Mouse (Mus musculus) MEL (cell line): ENCODE measurements at regions not wholly inside any gene's neighbourhood (a gene's known extent, or its start where the extent isn't known, plus 50 kb on each side); places are given as distances from the start of the nearest gene placed in this dataset.

ENCODE experiments used
- CHD2 ChIP-seq: IDR thresholded peaks from 2 replicates; pipeline ENCODE4 v1.6.1; 2011; ENCODE audit warnings: low read length, improper control_type of control experiment
- CTCF ChIP-seq, 3 experiments: IDR thresholded peaks in 2 of 3; conservative IDR thresholded peaks in 1 of 3; 2 replicates each; pipeline ENCODE4 v1.5.1; 2011 to 2012; ENCODE audit warnings: low read length in 3 of 3, low read depth in 2 of 3, mild to moderate bottlenecking in 2 of 3, improper control_type of control experiment in 1 of 3, inconsistent platforms in 1 of 3, mixed read lengths in 1 of 3, moderate library complexity in 1 of 3; ENCODE audit not compliant: control insufficient read depth in 1 of 3, insufficient read depth in 1 of 3, poor library complexity in 1 of 3, severe bottlenecking in 1 of 3
- E2F4 ChIP-seq: IDR thresholded peaks from 2 replicates; pipeline ENCODE4 v1.6.1; 2011; ENCODE audit warnings: low read depth, low read length, improper control_type of control experiment, borderline replicate concordance
- ELF1 ChIP-seq: IDR thresholded peaks from 2 replicates; pipeline ENCODE4 v1.6.1; 2014; ENCODE audit warnings: low read depth, mild to moderate bottlenecking, inconsistent platforms, low read length, improper control_type of control experiment, moderate library complexity
- EP300 ChIP-seq, 2 experiments: IDR thresholded peaks; 2 replicates each; pipeline ENCODE4 v1.6.1; 2011; ENCODE audit warnings: improper control_type of control experiment in 2 of 2, low read length in 2 of 2, low read depth in 1 of 2, mild to moderate bottlenecking in 1 of 2
- GABPA ChIP-seq: IDR thresholded peaks from 2 replicates; pipeline ENCODE4 v1.6.1; 2012; ENCODE audit warnings: low read depth, mild to moderate bottlenecking, inconsistent platforms, low read length, improper control_type of control experiment, moderate library complexity
- GATA1 ChIP-seq: IDR thresholded peaks from 2 replicates; pipeline ENCODE4 v1.6.1; 2011; ENCODE audit warnings: low read depth, low read length, improper control_type of control experiment
- MAX ChIP-seq: IDR thresholded peaks from 2 replicates; pipeline ENCODE4 v1.6.1; 2011; ENCODE audit warnings: low read length, improper control_type of control experiment
- POLR2A ChIP-seq, 2 experiments: IDR thresholded peaks; 2 replicates each; pipeline ENCODE4 v1.6.1; 2011 to 2012; ENCODE audit warnings: low read length in 2 of 2, mild to moderate bottlenecking in 2 of 2, control low read depth in 1 of 2, improper control_type of control experiment in 1 of 2, low read depth in 1 of 2, moderate library complexity in 1 of 2; ENCODE audit not compliant: control insufficient read depth in 1 of 2, insufficient read depth in 1 of 2, poor library complexity in 1 of 2
- POLR2AphosphoS2 ChIP-seq: IDR thresholded peaks from 2 replicates; pipeline ENCODE4 v1.6.1; 2011; ENCODE audit warnings: low read length, improper control_type of control experiment
- USF2 ChIP-seq, 2 experiments: IDR thresholded peaks; 2 replicates each; pipeline ENCODE4 v1.6.1; 2011 to 2012; ENCODE audit warnings: improper control_type of control experiment in 2 of 2, low read length in 2 of 2, borderline replicate concordance in 1 of 2, inconsistent platforms in 1 of 2, low read depth in 1 of 2, mild to moderate bottlenecking in 1 of 2; ENCODE audit not compliant: insufficient read depth in 1 of 2
- ZC3H11A ChIP-seq: IDR thresholded peaks from 2 replicates; pipeline ENCODE4 v1.6.1; 2012; ENCODE audit warnings: low read depth, mild to moderate bottlenecking, inconsistent platforms, low read length, improper control_type of control experiment

- TF ChIP-seq MAX (no peak), POLR2AphosphoS2 (no peak), GABPA (no peak), USF2 (IDR thresholded peaks at IDR 0.05; ENCODE audit: borderline replicate concordance in 1 of 2, insufficient read depth in 1 of 2, low read depth in 1 of 2, low read length in 2 of 2) (no peak), POLR2A (IDR thresholded peaks at IDR 0.05; ENCODE audit: control insufficient read depth in 1 of 2, insufficient read depth in 1 of 2, low read depth in 1 of 2, low read length in 2 of 2, poor library complexity in 1 of 2) (no peak), ELF1 (no peak), CTCF (IDR thresholded peaks at IDR 0.05 in 2 of 3, conservative IDR thresholded peaks at IDR 0.05 in 1 of 3; ENCODE audit: control insufficient read depth in 1 of 3, insufficient read depth in 1 of 3, low read depth in 2 of 3, low read length in 3 of 3, poor library complexity in 1 of 3, severe bottlenecking in 1 of 3) (no peak), E2F4 (no peak), CHD2 (no peak), EP300 (IDR thresholded peaks at IDR 0.05; ENCODE audit: low read depth in 1 of 2, low read length in 2 of 2) (no peak), GATA1 (no peak), ZC3H11A (no peak)
These were observed 113.4 kb upstream of the Hes1 start for GRCm38 (mm10) chr16:29950791-29951190.
